Mouse (Mus musculus) hindbrain, embryonic 14.5 days (tissue): ENCODE measurements around the gene Fbxl2. TPM values are rescaled to one million over a fixed set of nuclear protein-coding genes. Genes with fewer than 3 reads are reported as not detected.

ENCODE experiments used
- ATAC-seq: fragments of 200-750 bp; cut with Nextera tagmentation; 2 replicates; pipeline ENCODE4 v1.8.0; 2017; ENCODE audit warnings: moderate number of reproducible peaks, mild to moderate bottlenecking, moderate TSS enrichment, moderate library complexity; ENCODE audit not compliant: low FRiP score
- DNase-seq: peaks from one replicate; pipeline ENCODE4 v3.0.0-alpha.2; 2015; ENCODE audit warnings: low spot score
- H3K27ac ChIP-seq: fragments of 300-500 bp; sonication (generic); 2 replicates; pipeline ENCODE4 v1.5.1; 2014; ENCODE audit warnings: mild to moderate bottlenecking, moderate library complexity
- H3K27me3 ChIP-seq: fragments of 300-500 bp; sonication (generic); 2 replicates; pipeline ENCODE4 v1.6.1; 2014; ENCODE audit warnings: mild to moderate bottlenecking, low read length, mixed read lengths; ENCODE audit not compliant: control insufficient read depth, insufficient read depth
- H3K36me3 ChIP-seq: fragments of 300-500 bp; sonication (generic); replicated peaks from 2 replicates; pipeline ENCODE4 v1.6.1; 2014; ENCODE audit not compliant: control insufficient read depth, insufficient read depth
- H3K4me1 ChIP-seq: fragments of 300-500 bp; sonication (generic); replicated peaks from 2 replicates; pipeline ENCODE4 v1.6.1; 2014; ENCODE audit warnings: antibody characterized with exemption, low read length, mixed read lengths; ENCODE audit not compliant: control insufficient read depth, insufficient read depth
- H3K4me2 ChIP-seq: fragments of 300-500 bp; sonication (generic); replicated peaks from 2 replicates; pipeline ENCODE4 v1.6.1; 2014; ENCODE audit warnings: mild to moderate bottlenecking, moderate library complexity
- H3K4me3 ChIP-seq: fragments of 300-500 bp; sonication (generic); replicated peaks from 2 replicates; pipeline ENCODE4 v1.5.1; 2014; ENCODE audit warnings: mild to moderate bottlenecking, low read length
- H3K9ac ChIP-seq: fragments of 300-500 bp; sonication (generic); 2 replicates; pipeline ENCODE4 v1.6.1; 2014
- H3K9me3 ChIP-seq: fragments of 300-500 bp; sonication (generic); 2 replicates; pipeline ENCODE4 v1.6.1; 2016; ENCODE audit warnings: low read length; ENCODE audit not compliant: control insufficient read depth
- WGBS: fragments of 180-500 bp; shearing (Covaris S2); extraction: QIAGEN DNeasy Blood & Tissue Kit; methylation state at CpG from one replicate; pipeline ENCODE4 v1.1.7; 2014; 5-methylcytosine and 5-hydroxymethylcytosine counted together
- polyA plus RNA-seq: library from polyadenylated mRNA; unstranded; fragments of >200 nt; fragmentation: Nextera tagmentation; extraction: Ambion mirVana; gene quantifications from 2 replicates; pipeline ENCODE4 v1.2.1, GENCODE M21; 2014

Gene Fbxl2
- polyA plus RNA-seq, 1 experiment from 2014 or later = 25.2 TPM

- H3K9me3 ChIP-seq = no peaks in the 10 kb centered on the region
- WGBS = 37% methylated on average over 5 of the region's 5 CpGs
- H3K36me3 ChIP-seq = no peaks in the 10 kb centered on the region
- DNase-seq = no peak
- H3K4me1 ChIP-seq = no peaks in the 10 kb centered on the region
- H3K9ac ChIP-seq = no peak overlapping the region
- H3K27me3 ChIP-seq = no peaks in the 10 kb centered on the region
- H3K27ac ChIP-seq = no peak overlapping the region
- no peak overlapping the region for H3K4me3 ChIP-seq
- no peak for ATAC-seq
- H3K4me2 ChIP-seq = no peak overlapping the region
Observed at GRCm38 (mm10) chr9:114009526-114009925, 36.5 kb downstream of the Fbxl2 start.

GRCm38 (mm10) chr9:114007850-114008350 is 38.1 kb downstream of the Fbxl2 start:
- ATAC-seq (no peak), DNase-seq (no peak)
- no peaks in the 10 kb centered on the region for H3K36me3 ChIP-seq
- no peak overlapping the region for H3K9ac ChIP-seq
- H3K27me3 ChIP-seq = no peaks in the 10 kb centered on the region
- no peaks in the 10 kb centered on the region for H3K9me3 ChIP-seq
- 94% methylated on average over 9 of the region's 9 CpGs for WGBS
- H3K4me1 ChIP-seq = no peaks in the 10 kb centered on the region
- no peak overlapping the region for H3K4me2 ChIP-seq
- no peak overlapping the region for H3K4me3 ChIP-seq
- no peak overlapping the region for H3K27ac ChIP-seq

- ATAC-seq = no peak
- no peak for DNase-seq
- no peaks in the 10 kb centered on the region for H3K9me3 ChIP-seq
- 0 out of 2 replicates have a peak, but pooled peaks cover 6% of the 10 kb centered on the region for H3K36me3 ChIP-seq
- no peak overlapping the region for H3K4me3 ChIP-seq
- H3K4me1 ChIP-seq = no peaks in the 10 kb centered on the region
- WGBS = 74% methylated on average over 9 of the region's 9 CpGs
- no peak overlapping the region for H3K9ac ChIP-seq
- no peaks in the 10 kb centered on the region for H3K27me3 ChIP-seq
- H3K4me2 ChIP-seq = no peak overlapping the region
- H3K27ac ChIP-seq = no peak overlapping the region
Observed at GRCm38 (mm10) chr9:114006801-114007200, 39.2 kb downstream of the Fbxl2 start.

DNA sequence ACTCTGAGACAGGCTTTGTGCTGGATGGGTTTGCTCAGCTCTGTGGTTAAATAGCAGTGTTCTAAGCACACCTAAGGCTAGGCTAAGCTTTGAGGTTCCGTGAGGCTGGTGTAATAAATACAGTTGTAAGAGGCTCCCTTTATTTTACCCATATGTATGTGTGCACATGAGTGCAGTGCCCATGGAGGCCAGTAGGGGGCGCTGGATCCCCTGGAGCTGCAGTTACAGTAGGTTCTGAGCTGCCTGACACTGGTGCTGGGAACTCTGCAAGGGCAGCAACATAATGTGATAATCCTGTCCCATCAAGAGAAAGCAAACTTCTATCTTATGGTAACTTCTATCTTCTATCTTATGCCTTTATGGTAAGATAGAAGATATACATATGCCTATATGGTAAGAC is 47.7 kb downstream of the Fbxl2 start:
- H3K4me1 ChIP-seq = no peaks in the 10 kb centered on the region
- 0 out of 2 replicates have a peak, but pooled peaks cover 3% of the 10 kb centered on the region for H3K9me3 ChIP-seq
- no peak overlapping the region for H3K4me2 ChIP-seq
- DNase-seq (no peak), ATAC-seq (no peak)
- H3K27me3 ChIP-seq = no peaks in the 10 kb centered on the region
- peaks cover 28% of the 10 kb centered on the region for H3K36me3 ChIP-seq
- no peak overlapping the region for H3K27ac ChIP-seq
- WGBS = 64% methylated on average over 2 of the region's 2 CpGs
- no peak overlapping the region for H3K4me3 ChIP-seq
- no peak overlapping the region for H3K9ac ChIP-seq

DNA sequence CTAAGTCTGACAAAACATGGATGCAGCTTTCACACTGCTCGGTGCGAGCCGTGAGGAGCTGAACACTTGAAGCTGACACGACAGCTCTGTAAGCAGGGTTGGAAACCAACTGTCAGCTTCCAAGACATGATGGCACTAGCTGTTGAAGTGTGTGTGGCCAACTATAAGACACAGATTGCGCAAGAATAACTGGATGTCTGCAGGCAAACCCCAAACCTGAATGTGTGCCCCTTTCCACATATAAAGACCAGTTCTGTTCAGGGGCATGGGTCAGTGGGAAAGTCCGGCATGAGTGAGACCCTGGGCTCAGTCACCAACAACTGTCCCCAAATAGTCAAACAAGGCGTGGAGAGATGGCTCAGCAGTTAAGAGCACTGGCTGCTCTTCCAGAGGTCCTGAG is 53.2 kb downstream of the Fbxl2 start:
- H3K27ac ChIP-seq = no peak overlapping the region
- WGBS = 91% methylated on average over 7 of the region's 7 CpGs
- H3K4me1 ChIP-seq = no peaks in the 10 kb centered on the region
- H3K36me3 ChIP-seq = 0 out of 2 replicates have a peak, but pooled peaks cover 5% of the 10 kb centered on the region
- H3K4me2 ChIP-seq = no peak overlapping the region
- no peaks in the 10 kb centered on the region for H3K27me3 ChIP-seq
- ATAC-seq (no peak), DNase-seq (no peak)
- H3K9me3 ChIP-seq = no peaks in the 10 kb centered on the region
- no peak overlapping the region for H3K4me3 ChIP-seq
- H3K9ac ChIP-seq = no peak overlapping the region

DNA sequence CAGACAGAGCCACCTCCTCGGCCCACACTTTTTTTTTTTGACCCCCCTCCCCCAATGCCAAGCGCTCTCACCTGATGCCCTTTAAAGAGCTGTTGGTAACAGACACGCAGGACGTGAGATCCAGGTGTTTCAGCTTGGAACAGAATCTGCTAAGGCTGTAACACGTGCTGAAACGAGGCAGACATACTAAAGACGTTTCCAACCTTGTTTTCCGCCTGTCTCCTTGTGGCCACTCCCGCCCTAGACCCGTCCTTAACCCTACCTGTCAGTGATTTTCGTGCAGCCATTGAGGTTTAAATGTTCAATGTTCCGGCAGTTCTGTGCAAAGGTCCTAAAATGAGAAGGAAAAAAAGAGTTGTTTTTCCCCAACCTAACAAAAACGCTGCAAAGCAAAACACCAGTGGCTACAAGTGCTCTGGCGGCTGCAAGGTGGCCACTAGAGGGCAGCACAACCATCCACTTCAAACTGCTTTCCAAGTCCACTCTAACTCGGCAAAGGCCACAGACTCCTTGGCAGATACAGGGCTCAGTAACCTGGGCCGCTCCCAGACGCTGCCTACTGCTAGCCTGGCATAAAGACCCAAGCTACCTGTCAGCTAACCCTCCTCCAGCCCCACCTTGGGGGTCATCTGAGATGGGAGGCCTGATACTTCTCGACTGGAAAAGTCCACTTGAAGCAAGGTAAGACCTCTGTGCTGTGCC is 55.3 kb downstream of the Fbxl2 start:
- H3K4me1 ChIP-seq = no peaks in the 10 kb centered on the region
- no peaks in the 10 kb centered on the region for H3K27me3 ChIP-seq
- no peak overlapping the region for H3K4me3 ChIP-seq

DNA sequence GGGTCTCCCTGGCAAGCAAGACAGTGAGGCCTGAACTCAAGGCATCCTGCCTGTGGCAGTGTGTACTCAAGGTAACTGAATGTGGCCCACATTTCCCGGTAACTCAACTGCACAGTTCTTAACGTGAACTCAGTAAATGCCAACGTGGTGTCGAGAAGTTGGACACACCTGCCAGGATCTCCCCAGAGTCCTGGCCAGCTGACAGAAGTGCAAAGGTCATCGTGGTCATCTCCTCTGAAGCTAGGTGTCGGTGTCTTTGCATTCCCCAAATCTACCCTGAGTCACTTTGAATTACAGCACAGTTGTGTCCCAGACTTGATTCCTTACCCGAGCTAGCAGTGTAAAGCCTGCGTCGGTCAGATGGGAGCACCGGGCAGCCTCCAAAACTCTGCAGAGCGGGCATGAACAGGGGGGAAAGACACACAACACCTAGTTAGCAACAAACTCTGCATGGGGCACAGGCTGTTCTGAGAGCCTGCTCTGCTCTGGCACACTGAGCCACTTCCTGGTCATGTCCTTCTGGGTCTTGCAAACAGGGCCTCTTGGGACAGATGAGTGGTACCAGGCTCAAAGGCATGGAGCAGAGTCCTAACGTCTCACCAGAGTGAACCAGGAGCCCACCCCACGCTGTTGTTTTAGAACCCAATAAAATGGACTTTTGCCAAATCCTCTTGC is 60.9 kb downstream of the Fbxl2 start:
- Histone ChIP-seq H3K4me2 (no peak overlapping the region), H3K4me1 (peaks cover 14% of the 10 kb centered on the region), H3K27me3 (no peaks in the 10 kb centered on the region), H3K27ac (no peak overlapping the region), H3K9me3 (no peaks in the 10 kb centered on the region), H3K4me3 (no peak overlapping the region), H3K9ac (no peak overlapping the region), H3K36me3 (peaks cover 31% of the 10 kb centered on the region)
- no peak for DNase-seq
- WGBS = 83% methylated on average over 13 of the region's 13 CpGs
- ATAC-seq = no peak

More for the DNA sequence above, 55.3 kb downstream of the Fbxl2 start:
- Histone ChIP-seq H3K9ac (no peak overlapping the region), H3K9me3 (no peaks in the 10 kb centered on the region), H3K4me2 (peak overlapping the region; percentile 39), H3K36me3 (0 out of 2 replicates have a peak, but pooled peaks cover 4% of the 10 kb centered on the region), H3K27ac (no peak overlapping the region)
- ATAC-seq (peak; percentile 51; the same call in 1 of the 2 replicates), DNase-seq (peak; percentile 92)
- 31% methylated on average over 18 of the region's 18 CpGs for WGBS

DNA sequence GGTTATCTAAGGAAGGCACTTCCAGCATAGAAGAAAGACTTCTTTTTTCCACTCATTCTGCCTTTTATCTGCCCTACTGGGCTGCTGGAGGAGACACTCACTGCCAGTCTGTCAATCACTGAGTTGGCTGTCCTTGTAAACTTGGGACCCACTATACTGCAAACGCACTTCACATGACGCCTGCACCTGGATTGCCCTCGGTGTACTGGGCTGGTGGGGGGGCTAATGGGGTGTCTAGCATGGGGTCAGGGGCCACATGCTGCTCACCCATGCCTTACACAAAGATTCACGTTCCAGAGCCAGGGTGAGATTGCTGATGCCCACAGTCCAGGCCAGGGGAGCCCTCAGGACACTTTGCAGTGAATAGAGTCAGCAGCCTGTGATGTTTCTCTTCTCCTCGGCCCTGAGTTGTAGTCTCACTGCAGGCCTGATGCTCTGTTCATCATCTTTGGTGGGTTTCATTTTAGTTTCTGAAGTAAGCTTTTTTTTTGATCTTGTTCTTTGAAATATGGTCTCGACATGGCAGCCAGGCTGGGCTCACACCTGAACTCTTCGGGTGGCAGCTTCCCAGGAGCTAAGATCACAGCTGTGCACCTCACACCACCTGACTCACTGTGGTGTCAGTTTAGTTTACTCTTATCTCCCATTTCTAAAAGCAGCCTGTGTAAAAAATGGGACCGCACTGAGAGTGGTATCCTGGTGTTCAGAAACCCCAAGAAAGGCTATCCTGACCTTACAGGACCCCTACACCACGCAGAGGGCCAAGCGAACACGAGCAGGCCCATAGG is 62.9 kb downstream of the Fbxl2 start:
- H3K4me1 ChIP-seq = peaks cover 14% of the 10 kb centered on the region
- H3K4me2 ChIP-seq = no peak overlapping the region
- DNase-seq (no peak), ATAC-seq (no peak)
- no peak overlapping the region for H3K4me3 ChIP-seq
- H3K27ac ChIP-seq = no peak overlapping the region
- no peaks in the 10 kb centered on the region for H3K9me3 ChIP-seq
- H3K36me3 ChIP-seq = peaks cover 46% of the 10 kb centered on the region
- WGBS = 92% methylated on average over 11 of the region's 11 CpGs
- H3K27me3 ChIP-seq = no peaks in the 10 kb centered on the region
- no peak overlapping the region for H3K9ac ChIP-seq

DNA sequence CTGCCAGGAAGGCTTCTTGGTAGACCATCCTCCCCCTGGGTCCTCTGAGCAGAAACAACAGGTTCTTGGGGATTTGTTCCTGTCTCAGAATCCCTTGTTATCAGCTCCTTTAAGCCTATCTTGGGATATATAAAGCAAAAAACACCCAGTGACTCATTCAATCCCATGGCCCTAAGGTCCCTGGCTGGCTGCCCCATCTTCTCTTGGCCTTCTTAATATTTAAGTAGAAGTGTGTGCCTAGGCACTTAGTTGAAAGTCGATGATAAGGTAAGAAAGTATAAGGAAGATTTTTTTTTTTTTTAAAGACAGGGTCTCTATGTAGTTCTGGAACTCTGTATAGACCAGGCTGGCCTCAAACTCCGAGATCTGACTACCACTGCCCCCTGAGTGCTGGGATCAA is 63.5 kb downstream of the Fbxl2 start:
- H3K27me3 ChIP-seq = no peaks in the 10 kb centered on the region
- no peak for ATAC-seq
- H3K4me2 ChIP-seq = no peak overlapping the region
- H3K4me1 ChIP-seq = peaks cover 14% of the 10 kb centered on the region
- DNase-seq = no peak
- no peak overlapping the region for H3K4me3 ChIP-seq
- 92% methylated on average over 2 of the region's 2 CpGs for WGBS
- H3K27ac ChIP-seq = no peak overlapping the region
- H3K9me3 ChIP-seq = no peaks in the 10 kb centered on the region
- H3K36me3 ChIP-seq = peaks cover 53% of the 10 kb centered on the region
- H3K9ac ChIP-seq = no peak overlapping the region
